Mouse (Mus musculus): ENCODE measurements at regions not wholly inside any gene's neighbourhood (a gene's known extent, or its start where the extent isn't known, plus 50 kb on each side); places are given as distances from the start of the nearest gene placed in this dataset.

GRCm38 (mm10) chr9:73358968-73359367 lies 245.7 kb downstream of the Rsl24d1 start:
- TF ChIP-seq CTCF (IDR thresholded peaks at IDR 0.05; ENCODE audit: insufficient read depth, low read length) (no peak), POLR2A (IDR thresholded peaks at IDR 0.05; ENCODE audit: borderline replicate concordance, extremely low read depth, low read depth, low read length) (no peak)

All from lung, adult 2 months (tissue).